Mouse (Mus musculus) megakaryocyte, embryonic 14.5 days (primary cell): Measurements from ENCODE around the gene Kitl.

Source experiments
- FLI1 ChIP-seq: IDR thresholded peaks from 2 replicates; pipeline ENCODE4 v1.6.1; 2012; ENCODE audit warnings: low read length, inconsistent platforms, mixed read lengths
- GATA1 ChIP-seq: IDR thresholded peaks from 3 replicates; pipeline ENCODE4 v1.6.1; 2012; ENCODE audit warnings: mixed read lengths, low read length, inconsistent platforms, borderline replicate concordance

GRCm38 (mm10) chr10:100030385-100030784 lies 15.0 kb downstream of the Kitl start:
- TF ChIP-seq FLI1 (no peak), GATA1 (no peak)
